Mouse (Mus musculus) testis, postnatal 10 days (tissue): ENCODE results near the gene Gabrb3.
"Not testable (repeated sequence)": the region's sequence is repeated elsewhere in the genome, so short reads cannot be mapped to it uniquely, and the experiment has no call there.

Source experiments
- DNase-seq: peaks from one replicate; pipeline ENCODE4 v3.0.0; 2021; ENCODE audit warnings: low spot score

Gene Gabrb3

DNA sequence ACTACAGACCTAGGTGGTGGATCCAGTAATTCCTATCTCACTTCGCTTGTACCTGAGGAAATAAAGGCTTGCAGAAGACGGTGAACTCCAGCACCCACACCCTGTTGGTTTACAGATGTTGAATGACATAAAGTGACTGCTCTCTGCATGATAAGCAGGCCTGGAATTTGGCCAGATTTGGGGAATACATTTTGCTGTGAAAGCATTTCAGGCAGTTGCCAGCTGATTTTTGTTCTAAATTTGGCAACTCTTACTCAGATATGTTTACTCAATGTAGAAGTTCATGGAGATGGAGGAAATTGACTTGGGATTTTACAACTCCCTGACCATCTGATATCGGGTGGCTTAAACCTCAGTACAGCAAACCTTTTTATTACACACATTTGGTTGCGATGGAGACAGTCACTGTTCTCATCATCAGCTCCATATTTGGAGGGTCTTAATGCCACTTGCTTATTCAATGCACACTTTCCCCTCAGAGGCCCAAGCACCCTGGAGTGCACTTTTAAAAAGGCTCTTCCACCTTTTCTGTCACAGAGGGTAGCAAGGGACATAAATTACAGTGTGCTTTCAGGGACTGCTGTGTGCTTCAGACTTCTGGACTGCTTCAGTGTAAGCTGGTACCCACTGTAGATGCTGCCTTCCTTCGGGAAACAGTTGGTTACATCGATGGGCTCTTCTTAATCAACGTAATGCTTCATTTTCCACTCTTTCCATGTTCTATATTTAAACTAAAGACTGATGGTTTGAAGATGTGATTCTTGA lies 287.7 kb downstream of the Gabrb3 start:
- no peak for DNase-seq

DNA sequence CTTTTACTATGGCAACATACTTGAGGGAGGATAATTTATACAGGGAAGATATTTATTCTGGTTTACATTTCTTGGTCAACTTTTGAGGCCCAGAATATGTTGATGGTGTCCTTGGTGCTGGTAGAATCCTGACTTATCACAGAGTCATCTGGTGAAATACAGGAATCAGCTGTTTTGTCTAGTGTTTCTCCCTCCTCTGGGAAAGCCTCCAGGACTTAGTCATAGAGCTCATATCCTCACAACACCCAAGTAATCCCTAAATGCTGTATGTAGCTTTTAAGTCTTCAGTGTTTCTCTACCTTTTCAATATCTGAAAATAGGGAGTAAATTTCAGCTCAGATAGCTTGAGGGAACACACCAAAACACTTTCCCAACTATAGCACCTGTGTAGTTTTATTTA lies 292.2 kb downstream of the Gabrb3 start:
- no peak for DNase-seq

DNA sequence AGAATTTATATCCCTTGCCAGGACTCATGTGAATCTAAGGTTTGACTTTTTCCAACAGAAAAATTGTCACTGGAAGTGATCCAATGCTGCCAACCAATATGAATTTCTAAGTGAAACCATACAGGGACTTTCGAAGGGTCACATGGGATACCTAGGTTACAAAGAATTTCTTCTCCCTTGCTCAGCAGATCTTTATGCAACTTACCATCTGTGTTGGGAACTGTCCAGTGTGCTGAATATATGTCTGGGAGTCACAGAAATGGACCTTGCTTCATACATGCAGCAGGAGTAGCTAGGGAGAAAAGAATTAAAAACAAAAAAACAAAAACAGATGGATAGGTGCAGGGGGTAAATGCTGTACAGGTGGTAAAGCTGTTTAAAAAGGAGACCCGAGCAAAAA lies 327.3 kb downstream of the Gabrb3 start:
- no peak for DNase-seq

DNA sequence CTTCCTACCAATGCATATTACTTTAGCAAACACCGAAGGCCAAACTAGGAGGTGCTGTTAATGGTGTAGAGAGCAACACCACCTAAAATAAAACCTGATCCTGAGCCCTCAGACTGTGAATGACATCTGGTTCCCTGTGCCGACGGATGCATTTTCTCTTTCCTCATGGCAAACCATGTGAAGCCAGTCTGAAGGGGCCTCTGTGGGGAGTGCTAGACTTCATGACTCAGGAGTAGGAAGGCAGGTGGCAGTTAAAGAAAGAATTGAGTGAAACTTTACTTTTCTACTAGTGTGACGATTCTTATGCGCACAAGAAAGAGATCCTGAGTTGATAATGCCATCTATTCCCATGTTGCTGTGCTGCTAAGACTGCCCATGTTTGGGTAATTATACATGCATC lies 341.0 kb downstream of the Gabrb3 start:
- DNase-seq, result no peak

DNA sequence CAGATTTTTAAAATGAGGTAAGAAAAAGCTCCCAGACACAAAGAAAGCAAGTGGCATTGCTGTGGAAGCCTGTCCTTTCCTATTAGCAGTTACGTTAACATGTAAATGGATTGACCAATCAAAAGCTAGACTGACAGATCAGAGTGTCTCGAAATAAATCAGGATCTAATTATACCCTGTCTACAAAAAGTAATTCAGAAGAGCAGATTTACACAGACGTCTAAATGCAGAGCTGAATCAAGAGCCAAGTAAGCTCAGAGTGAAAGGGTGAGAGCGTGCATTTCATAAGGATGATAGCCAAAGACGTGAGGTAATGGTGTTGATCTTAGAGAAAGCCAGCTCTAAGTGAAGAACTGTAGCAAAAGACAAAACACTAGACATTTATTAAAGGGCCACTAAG lies 359.3 kb downstream of the Gabrb3 start:
- no peak for DNase-seq

DNA sequence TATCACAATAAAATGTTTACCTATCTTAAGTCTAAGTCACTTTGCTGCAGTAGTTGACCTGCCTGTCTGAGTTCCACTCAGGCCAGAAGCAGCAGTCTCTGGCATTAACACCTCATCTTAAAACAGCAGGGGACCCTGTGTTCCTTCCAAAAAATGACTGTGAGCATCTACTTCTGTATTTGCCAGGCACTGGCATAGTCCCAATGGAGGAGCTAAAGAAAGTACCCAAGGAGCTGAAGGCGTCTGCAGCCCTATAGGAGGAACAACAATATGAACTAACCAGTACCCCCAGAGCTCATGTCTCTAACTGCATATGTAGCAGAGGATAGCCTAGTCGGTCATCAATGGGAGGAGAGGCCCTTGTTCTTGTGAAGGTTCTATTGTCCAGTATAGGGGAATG lies 366.6 kb downstream of the Gabrb3 start:
- DNase-seq, result not testable (repeated sequence)

DNA sequence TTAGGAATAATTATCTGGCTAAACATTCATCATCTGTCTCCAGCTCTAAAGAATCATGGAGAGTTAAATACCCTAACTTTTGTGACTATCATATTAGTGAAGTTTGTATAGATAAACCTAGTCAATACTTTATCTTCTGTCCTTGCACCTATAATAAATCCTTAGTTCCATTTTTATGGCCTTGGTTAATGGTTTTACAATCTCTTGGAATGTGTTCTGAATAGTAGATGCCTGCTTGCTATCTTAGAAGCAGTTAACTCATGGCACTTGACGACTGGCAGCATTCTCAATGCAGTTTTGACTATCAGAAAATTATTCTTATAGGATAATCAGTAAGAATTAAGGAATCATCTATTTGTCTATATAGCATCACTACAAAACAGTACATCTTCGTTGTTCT lies 368.0 kb downstream of the Gabrb3 start:
- no peak for DNase-seq

DNA sequence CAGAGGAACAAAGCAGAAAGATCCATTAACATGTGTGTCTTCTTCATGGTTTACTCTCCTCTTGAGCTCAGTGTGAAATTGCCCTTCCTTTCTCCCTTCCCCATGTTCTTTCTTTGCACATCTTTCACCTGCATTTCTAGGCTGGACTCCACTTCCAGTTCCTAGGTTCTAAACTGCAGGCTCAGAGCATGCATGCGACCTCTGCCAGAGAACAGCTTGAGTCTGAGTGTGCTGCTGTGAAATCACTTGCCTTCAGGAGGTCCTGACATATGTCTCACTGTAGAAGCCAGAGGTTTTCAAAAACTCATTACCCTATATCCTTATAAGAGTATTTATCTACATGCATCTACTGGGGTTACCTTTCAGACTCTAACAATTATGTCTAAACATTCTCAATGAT lies 383.8 kb downstream of the Gabrb3 start:
- no peak for DNase-seq

DNA sequence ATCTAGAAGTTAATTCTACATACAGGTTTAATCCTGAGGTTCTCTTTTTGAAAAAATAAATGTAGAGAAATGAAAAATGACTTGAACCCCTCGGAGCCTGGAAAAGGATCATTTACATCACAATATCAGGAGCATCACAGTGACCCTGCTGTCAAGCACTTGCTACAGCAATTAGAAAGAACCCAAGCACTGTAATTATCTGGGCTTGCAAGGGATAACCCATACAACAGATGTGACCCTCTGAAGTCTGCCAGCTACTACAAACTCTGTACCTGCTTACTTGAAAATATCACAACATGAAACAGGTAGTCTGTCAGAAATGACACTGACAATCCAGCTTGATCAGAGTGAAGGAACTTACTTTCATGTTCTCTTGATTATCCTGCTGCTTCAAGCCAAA lies 394.2 kb downstream of the Gabrb3 start:
- DNase-seq, result no peak

DNA sequence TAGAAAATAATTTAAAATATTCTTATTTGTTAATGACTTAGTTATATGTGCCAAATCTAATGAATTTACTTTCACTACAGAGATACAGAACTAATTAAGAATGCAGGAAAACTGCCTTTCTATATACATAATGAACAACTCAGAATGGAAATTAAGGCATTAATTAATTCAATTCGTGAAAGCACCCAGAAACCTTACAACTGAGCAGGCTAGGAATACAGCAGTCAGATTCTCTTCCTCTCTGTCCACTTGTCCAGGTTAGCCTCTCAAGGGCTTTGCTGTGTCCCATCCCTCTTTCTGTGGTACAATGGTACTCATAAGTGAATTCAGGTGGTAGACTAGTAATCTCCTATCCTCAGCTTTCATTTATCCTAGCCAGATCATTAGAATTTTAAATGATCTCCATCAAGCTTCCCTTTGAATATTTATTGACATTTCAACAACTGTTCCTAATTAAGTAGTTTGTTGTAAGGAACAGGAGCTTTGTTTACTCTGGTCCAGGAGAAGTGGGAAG lies 422.9 kb downstream of the Gabrb3 start:
- DNase-seq, result no peak

DNA sequence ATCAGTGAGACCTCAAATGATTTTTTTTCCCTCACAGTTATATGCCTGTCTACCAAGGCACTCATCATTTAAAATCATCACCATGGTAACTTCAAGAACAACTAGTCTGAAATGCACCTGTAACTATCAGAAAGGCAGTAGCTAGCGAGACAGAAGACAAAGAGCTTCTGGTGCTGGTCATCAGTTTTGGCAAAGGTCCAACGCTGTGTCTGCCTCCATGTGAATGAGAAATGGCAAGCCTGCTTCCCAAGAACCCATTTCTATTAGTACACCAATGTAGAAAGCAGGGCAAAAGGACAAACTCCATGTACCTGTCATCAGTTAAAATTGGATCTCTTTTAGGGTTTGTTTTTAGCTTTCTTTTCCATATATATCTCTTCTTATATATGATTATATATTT lies 448.5 kb downstream of the Gabrb3 start:
- no peak for DNase-seq
